Mouse (Mus musculus) CH12.LX (cell line): ENCODE data around the gene Abhd14a. TPM values are rescaled to one million over a fixed set of nuclear protein-coding genes. Genes with fewer than 3 reads are reported as not detected.

Experiments
- DNase-seq: peaks from one replicate; pipeline ENCODE4 v3.0.0-alpha.2; 2013; ENCODE audit errors: extremely low read depth
- H3K27ac ChIP-seq: 2 replicates; pipeline ENCODE4 v1.5.1; 2012; ENCODE audit warnings: low read depth, mild to moderate bottlenecking, control low read depth, moderate library complexity; ENCODE audit not compliant: insufficient read depth
- H3K27me3 ChIP-seq: replicated peaks from 2 replicates; pipeline ENCODE3; 2012; ENCODE audit warnings: inconsistent platforms
- H3K36me3 ChIP-seq, 2 experiments: replicated peaks in 1 of 2; 2 replicates each; pipeline versions ENCODE3 to v1.6.1; 2012; ENCODE audit warnings: inconsistent platforms in 1 of 2, low read length in 1 of 2, mild to moderate bottlenecking in 1 of 2, mixed read lengths in 1 of 2, moderate library complexity in 1 of 2; ENCODE audit not compliant: control insufficient read depth in 1 of 2, insufficient read depth in 1 of 2
- H3K4me1 ChIP-seq, 2 experiments: 2 replicates each; pipeline ENCODE4 v1.6.1; 2012; ENCODE audit warnings: inconsistent platforms in 1 of 2, moderate library complexity in 1 of 2; ENCODE audit not compliant: insufficient read depth in 2 of 2, control insufficient read depth in 1 of 2
- H3K4me2 ChIP-seq: 2 replicates; pipeline ENCODE4 v1.6.1; 2012; ENCODE audit warnings: low read depth, mild to moderate bottlenecking, control low read depth; ENCODE audit not compliant: poor library complexity, insufficient read depth, severe bottlenecking
- H3K4me3 ChIP-seq, 3 experiments: fragments of 150-350 bp in 1 of 3; sonication (generic) in 1 of 3; replicated peaks in 1 of 3; 2 replicates each; pipeline versions ENCODE3 to v1.5.1; 2011 to 2012; ENCODE audit warnings: low read depth in 2 of 3, low read length in 2 of 3, mild to moderate bottlenecking in 2 of 3, moderate library complexity in 2 of 3, control low read depth in 1 of 3, improper control_type of control experiment in 1 of 3, inconsistent platforms in 1 of 3, mixed read lengths in 1 of 3; ENCODE audit not compliant: poor library complexity in 1 of 3
- H3K79me2 ChIP-seq: replicated peaks from 2 replicates; pipeline ENCODE4 v1.6.1; 2012; ENCODE audit warnings: mild to moderate bottlenecking, moderate library complexity; ENCODE audit not compliant: control insufficient read depth, poor library complexity, insufficient read depth, severe bottlenecking; ENCODE audit errors: extremely low read depth
- H3K9ac ChIP-seq: 2 replicates; pipeline ENCODE4 v1.6.1; 2012; ENCODE audit warnings: low read depth, mild to moderate bottlenecking, control low read depth, moderate library complexity; ENCODE audit not compliant: insufficient read depth
- H3K9me3 ChIP-seq: replicated peaks from 2 replicates; pipeline ENCODE3; 2012; ENCODE audit warnings: low read length, inconsistent platforms, mixed read lengths
- BHLHE40 ChIP-seq: IDR thresholded peaks from 2 replicates; pipeline ENCODE4 v1.6.1; 2011; ENCODE audit warnings: mild to moderate bottlenecking, low read depth, low read length, improper control_type of control experiment
- CHD1 ChIP-seq: IDR thresholded peaks from 2 replicates; pipeline ENCODE4 v1.6.1; 2012; ENCODE audit warnings: low read depth, low read length, improper control_type of control experiment, inconsistent platforms
- CTCF ChIP-seq, 2 experiments: IDR thresholded peaks in 1 of 2; conservative IDR thresholded peaks in 1 of 2; 2 replicates each; pipeline ENCODE4 v1.5.1; 2011 to 2012; ENCODE audit warnings: low read depth in 2 of 2, low read length in 2 of 2, improper control_type of control experiment in 1 of 2, inconsistent platforms in 1 of 2, mild to moderate bottlenecking in 1 of 2, moderate library complexity in 1 of 2
- GABPA ChIP-seq: IDR thresholded peaks from 2 replicates; pipeline ENCODE4 v1.6.1; 2012; ENCODE audit warnings: low read depth, low read length, improper control_type of control experiment, inconsistent platforms; ENCODE audit not compliant: insufficient replicate concordance
- JUN ChIP-seq: IDR thresholded peaks from 2 replicates; pipeline ENCODE4 v1.6.1; 2011; ENCODE audit warnings: low read depth, mild to moderate bottlenecking, low read length, improper control_type of control experiment, moderate library complexity; ENCODE audit not compliant: insufficient read depth
- JUND ChIP-seq: conservative IDR thresholded peaks from 2 replicates; pipeline ENCODE4 v1.6.1; 2011; ENCODE audit warnings: low read depth, low read length, improper control_type of control experiment
- KAT2A ChIP-seq: IDR thresholded peaks from 2 replicates; pipeline ENCODE4 v1.6.1; 2012; ENCODE audit warnings: low read length, improper control_type of control experiment, inconsistent platforms; ENCODE audit not compliant: insufficient replicate concordance
- MAZ ChIP-seq: IDR thresholded peaks from 2 replicates; pipeline ENCODE4 v1.6.1; 2012; ENCODE audit warnings: low read depth, mild to moderate bottlenecking, inconsistent platforms, low read length, improper control_type of control experiment, moderate library complexity
- MEF2A ChIP-seq: IDR thresholded peaks from 2 replicates; pipeline ENCODE4 v1.6.1; 2014; ENCODE audit warnings: low read depth, mild to moderate bottlenecking, inconsistent platforms, low read length, improper control_type of control experiment, borderline replicate concordance
- MXI1 ChIP-seq: IDR thresholded peaks from 2 replicates; pipeline ENCODE4 v1.6.1; 2011; ENCODE audit warnings: mild to moderate bottlenecking, low read depth, low read length, improper control_type of control experiment
- MYC ChIP-seq: IDR thresholded peaks from 2 replicates; pipeline ENCODE4 v1.6.1; 2011; ENCODE audit warnings: low read depth, mild to moderate bottlenecking, improper control_type of control experiment, low read length
- NELFE ChIP-seq: IDR thresholded peaks from 2 replicates; pipeline ENCODE4 v1.6.1; 2011; ENCODE audit warnings: low read depth, low read length, improper control_type of control experiment
- PAX5 ChIP-seq: IDR thresholded peaks from 2 replicates; pipeline ENCODE4 v1.6.1; 2012; ENCODE audit warnings: low read length, inconsistent platforms, mixed read lengths
- POLR2A ChIP-seq: IDR thresholded peaks from 2 replicates; pipeline ENCODE4 v1.6.1; 2011; ENCODE audit warnings: low read depth, mild to moderate bottlenecking, improper control_type of control experiment, low read length
- RAD21 ChIP-seq: IDR thresholded peaks from 2 replicates; pipeline ENCODE4 v1.6.1; 2011; ENCODE audit warnings: low read depth, mild to moderate bottlenecking, low read length, improper control_type of control experiment, moderate library complexity
- RCOR1 ChIP-seq: conservative IDR thresholded peaks from 2 replicates; pipeline ENCODE4 v1.6.1; 2012; ENCODE audit warnings: low read depth, mild to moderate bottlenecking, inconsistent platforms, low read length, improper control_type of control experiment
- SMC3 ChIP-seq: IDR thresholded peaks from 2 replicates; pipeline ENCODE4 v1.6.1; 2011; ENCODE audit warnings: low read depth, low read length, improper control_type of control experiment
- TBP ChIP-seq: conservative IDR thresholded peaks from 2 replicates; pipeline ENCODE4 v1.6.1; 2011; ENCODE audit warnings: low read depth, low read length, improper control_type of control experiment
- ZC3H11A ChIP-seq: IDR thresholded peaks from 2 replicates; pipeline ENCODE4 v1.6.1; 2012; ENCODE audit warnings: low read depth, mild to moderate bottlenecking, inconsistent platforms, low read length, improper control_type of control experiment
- ZKSCAN1 ChIP-seq: IDR thresholded peaks from 2 replicates; pipeline ENCODE4 v1.6.1; 2012; ENCODE audit warnings: low read depth, inconsistent platforms, low read length, improper control_type of control experiment, borderline replicate concordance
- ZNF384 ChIP-seq: IDR thresholded peaks from 2 replicates; pipeline ENCODE4 v1.6.1; 2012; ENCODE audit warnings: low read depth, low read length, improper control_type of control experiment, inconsistent platforms
- dilution Hi-C: fragments of 300-500 bp; cut with MboI; formaldehyde crosslinking; loops from 2 replicates; pipeline ENCODE4 v1.14.3; 2020; ENCODE audit warnings: low sequenced_read_pairs; ENCODE audit not compliant: extremely low pct_unique_long_range_greater_than_20kb, extremely low pct_ligation_motif_present
- in situ Hi-C: fragments of 300-500 bp; cut with MboI; formaldehyde crosslinking; loops from 3 replicates; pipeline ENCODE4 v1.14.3; 2019; ENCODE audit warnings: low sequenced_read_pairs, low pct_ligation_motif_present, low pct_unique_long_range_greater_than_20kb, mixed read lengths
- polyA plus RNA-seq: library from polyadenylated mRNA; unstranded; fragments of >175 nt; gene quantifications from 2 replicates; pipeline ENCODE4 v1.2.1, GENCODE M21; 2012; ENCODE audit warnings: low read depth; ENCODE audit not compliant: insufficient read length
- total RNA-seq, 2 experiments: library from RNA; depleted of rRNA; stranded (reverse); fragments of 300-350 nt in 1 of 2; fragments of >200 nt in 1 of 2; gene quantifications; 2 replicates each; pipeline ENCODE4 v1.2.3; 2012 to 2014

Gene Abhd14a
- total and polyA plus RNA-seq, 3 experiments: 18.2 to 23.3 (median 20.4) TPM

- Histone ChIP-seq H3K79me2 (no peaks in the 10 kb centered on the region), H3K9me3 (no peaks in the 10 kb centered on the region), H3K4me2 (no peak overlapping the region), H3K36me3 (peaks cover 2 to 39% of the 10 kb centered on the region in 2 experiments), H3K4me1 (peaks cover 0 to 36% of the 10 kb centered on the region in 2 experiments; a peak in 3 of 4 replicates), H3K27ac (no peak overlapping the region), H3K4me3 (no peak overlapping the region), H3K27me3 (no peaks in the 10 kb centered on the region), H3K9ac (no peak overlapping the region)
- in situ Hi-C loops: no loop called here
- no peak for DNase-seq
- dilution Hi-C loops: no loop called here
- no peak for TF ChIP-seq CHD1
- no peak for TF ChIP-seq PAX5
- no peak for TF ChIP-seq MYC
- no peak for TF ChIP-seq POLR2A
- TF ChIP-seq RAD21: no peak
- TF ChIP-seq KAT2A: no peak
- no peak for TF ChIP-seq MAZ
- no peak for TF ChIP-seq BHLHE40
- no peak for TF ChIP-seq JUN
- no peak for TF ChIP-seq ZC3H11A
- TF ChIP-seq ZKSCAN1: no peak
- no peak for TF ChIP-seq TBP
- no peak for TF ChIP-seq SMC3
- no peak for TF ChIP-seq CTCF (conservative IDR thresholded peaks at IDR 0.05 in 1 of 2, IDR thresholded peaks at IDR 0.05 in 1 of 2; ENCODE audit: low read depth in 2 of 2, low read length in 2 of 2)
- no peak for TF ChIP-seq RCOR1
- TF ChIP-seq NELFE: no peak
- TF ChIP-seq JUND: no peak
- TF ChIP-seq MXI1: no peak
These were observed 24.4 kb upstream of the Abhd14a start for GRCm38 (mm10) chr9:106471892-106472291.

- in situ Hi-C loops (no loop called here), dilution Hi-C loops (no loop called here)
- H3K4me2 ChIP-seq: no peak overlapping the region
- H3K9ac ChIP-seq: no peak overlapping the region
- no peaks in the 10 kb centered on the region for H3K9me3 ChIP-seq
- TF ChIP-seq GABPA (no peak), ZNF384 (no peak), MEF2A (no peak)
- no peak overlapping the region for H3K27ac ChIP-seq
- peaks cover 2 to 39% of the 10 kb centered on the region in 2 experiments for H3K36me3 ChIP-seq
- H3K4me3 ChIP-seq: no peak overlapping the region
- H3K4me1 ChIP-seq: peaks cover 0 to 32% of the 10 kb centered on the region in 2 experiments; a peak in 3 of 4 replicates
- no peak for DNase-seq
- no peaks in the 10 kb centered on the region for H3K79me2 ChIP-seq
- no peaks in the 10 kb centered on the region for H3K27me3 ChIP-seq
These were observed 23.7 kb upstream of the Abhd14a start for GRCm38 (mm10) chr9:106470991-106471750.
